Mouse (Mus musculus) right cerebral cortex, postnatal 14 days (tissue): ENCODE measurements around the gene Gas2l2.

Source experiments
- DNase-seq: peaks from one replicate; pipeline ENCODE4 v3.0.0; 2022

Gas2l2 gene

DNA sequence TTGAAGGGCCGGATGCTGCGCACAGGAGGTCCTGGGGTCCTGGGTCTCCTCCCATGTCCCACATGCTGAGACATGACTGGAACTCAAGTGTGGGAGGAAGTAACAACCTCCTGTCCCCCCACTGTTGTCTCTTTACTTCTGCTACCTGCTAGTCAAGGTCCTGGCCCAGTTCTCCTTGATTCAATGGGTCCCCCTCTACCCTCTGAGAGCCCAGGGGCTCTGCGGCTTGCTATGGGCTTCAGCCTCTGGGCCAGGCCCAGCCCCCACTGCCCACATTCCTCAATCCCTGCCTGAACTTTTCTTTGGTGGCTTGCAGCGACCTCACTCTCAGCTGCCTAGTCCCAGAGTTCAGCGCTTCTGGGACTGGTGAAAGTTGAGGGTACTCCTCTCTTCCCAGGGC lies at the start of gene Gas2l2:
TSS of gene Gas2l2 (minus strand) at position 101 of the 400 bp plus-strand sequence.
- DNase-seq, result no peak

DNA sequence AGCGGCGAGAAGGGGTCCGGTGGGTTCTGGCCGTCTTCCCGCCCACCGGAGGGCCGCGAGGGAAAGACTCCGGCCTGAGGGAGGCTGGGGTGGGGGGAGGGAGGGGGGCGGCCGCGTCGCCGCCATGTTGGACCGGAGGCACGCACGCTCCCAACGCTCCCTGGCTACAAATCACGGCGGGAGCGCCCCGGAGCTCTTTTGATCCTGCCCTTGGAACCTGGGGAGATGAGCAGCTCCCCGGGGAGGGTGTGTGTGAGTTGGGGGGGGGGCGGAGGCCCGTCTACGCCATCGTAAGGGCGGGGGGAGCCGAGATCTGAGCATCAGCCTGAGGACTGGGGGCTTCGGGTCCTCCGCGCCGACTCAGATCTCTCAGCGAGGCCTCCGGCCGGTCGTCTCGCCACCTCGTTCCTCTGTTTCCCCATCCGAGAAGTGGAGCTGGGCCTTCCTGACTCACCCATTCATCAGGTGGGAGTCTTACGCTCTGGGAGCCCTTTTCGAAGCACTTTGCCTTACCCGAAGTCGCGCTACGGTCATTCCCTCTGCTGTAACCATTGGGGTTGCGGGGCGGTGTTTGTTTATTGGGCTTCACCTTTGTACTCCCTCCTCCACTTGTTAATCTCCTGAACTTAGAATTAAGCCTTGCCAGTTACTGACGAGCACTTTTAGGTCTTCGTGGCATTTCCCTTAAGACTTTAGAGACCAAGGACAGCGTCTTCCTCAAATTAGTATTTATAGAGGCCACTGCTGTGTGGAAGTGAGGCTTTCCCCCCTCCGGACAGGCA lies 44.2 kb upstream of the Gas2l2 start:
- no peak for DNase-seq

DNA sequence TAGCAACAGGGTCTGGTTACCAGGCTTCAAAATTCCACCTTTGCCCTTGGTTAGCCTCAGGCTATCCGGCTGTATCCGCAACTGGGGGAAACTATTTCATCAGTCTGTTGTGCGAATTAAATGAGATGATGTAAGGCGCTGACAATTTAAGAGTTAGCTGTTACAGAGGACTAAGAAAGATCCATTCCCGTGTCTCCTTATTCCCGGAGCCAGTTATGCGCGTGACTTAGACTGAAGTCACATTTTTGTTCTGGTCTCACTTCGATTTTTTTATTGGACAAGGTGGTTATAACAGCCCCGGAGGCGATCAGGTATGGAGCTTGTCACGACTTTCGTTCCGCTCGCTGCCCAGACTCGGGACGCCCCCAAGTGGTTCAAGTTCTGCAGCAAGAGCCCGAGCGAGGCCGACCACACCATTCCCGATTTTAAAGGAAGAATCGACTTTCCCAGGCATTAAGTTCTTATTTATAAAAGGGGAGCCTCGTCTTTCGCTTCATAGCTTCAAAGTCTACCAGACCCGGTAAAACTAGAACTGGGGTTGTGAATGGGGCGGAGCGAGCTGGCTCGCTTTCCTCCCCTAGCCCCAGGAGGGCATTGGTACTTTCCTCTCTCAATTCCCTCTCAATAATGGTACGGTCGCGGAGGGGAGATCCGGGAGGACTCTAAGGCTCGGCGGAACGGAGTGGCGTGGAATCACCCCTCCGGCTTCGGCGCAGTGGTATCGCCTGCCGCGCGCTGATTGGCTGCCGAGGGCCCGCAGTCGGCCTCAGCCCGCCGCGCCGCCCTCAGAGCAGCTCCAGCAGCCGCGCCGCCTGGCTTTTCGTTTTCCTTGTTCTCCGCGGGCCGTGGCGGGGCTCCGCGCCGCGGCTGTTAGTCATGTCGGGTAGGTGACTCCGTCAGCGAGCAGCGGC lies 43.3 kb upstream of the Gas2l2 start, which contains the start of gene Taf15:
TSS of gene Taf15 (plus strand) at position 763 of the 911 bp plus-strand sequence.
- DNase-seq, result peak; percentile 99

DNA sequence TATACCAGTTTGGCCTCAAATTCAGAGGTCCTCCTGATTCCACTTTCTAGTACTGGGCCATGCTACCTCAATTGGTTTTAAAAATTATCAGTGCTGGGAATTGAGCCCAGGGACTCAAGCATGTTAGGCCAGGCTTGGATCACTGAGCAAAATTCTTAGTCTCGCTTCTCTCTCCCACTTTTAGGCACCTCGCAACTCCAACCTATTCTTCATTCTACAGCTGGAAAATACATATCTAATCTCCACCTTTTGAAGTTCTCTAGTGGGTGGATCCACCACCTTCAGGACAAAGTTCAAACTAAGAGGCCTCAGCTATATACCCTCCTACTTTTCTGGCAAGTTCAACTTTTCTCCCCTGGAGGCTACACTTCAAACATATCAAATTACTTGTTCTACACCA lies 42.5 kb upstream of the Gas2l2 start:
- DNase-seq, result no peak

DNA sequence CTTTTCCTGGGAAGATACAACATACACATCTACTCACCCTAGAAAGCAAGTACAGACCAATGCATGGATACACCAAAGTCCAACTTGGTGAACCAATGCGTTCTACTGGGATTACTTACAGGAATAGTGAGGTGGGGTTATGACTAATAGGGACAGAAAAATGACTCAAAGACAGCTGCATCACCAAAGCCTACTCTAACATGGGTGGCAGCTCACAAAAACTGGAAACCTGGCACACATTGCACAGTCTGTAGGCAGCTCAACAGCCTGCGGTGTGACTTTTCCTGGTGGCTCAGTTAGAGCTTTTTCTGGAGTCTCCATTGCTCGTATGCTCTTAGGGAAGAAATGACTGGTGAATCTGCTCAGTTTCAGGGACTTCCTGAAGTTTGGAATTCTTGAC lies 39.5 kb upstream of the Gas2l2 start:
- DNase-seq, result no peak

DNA sequence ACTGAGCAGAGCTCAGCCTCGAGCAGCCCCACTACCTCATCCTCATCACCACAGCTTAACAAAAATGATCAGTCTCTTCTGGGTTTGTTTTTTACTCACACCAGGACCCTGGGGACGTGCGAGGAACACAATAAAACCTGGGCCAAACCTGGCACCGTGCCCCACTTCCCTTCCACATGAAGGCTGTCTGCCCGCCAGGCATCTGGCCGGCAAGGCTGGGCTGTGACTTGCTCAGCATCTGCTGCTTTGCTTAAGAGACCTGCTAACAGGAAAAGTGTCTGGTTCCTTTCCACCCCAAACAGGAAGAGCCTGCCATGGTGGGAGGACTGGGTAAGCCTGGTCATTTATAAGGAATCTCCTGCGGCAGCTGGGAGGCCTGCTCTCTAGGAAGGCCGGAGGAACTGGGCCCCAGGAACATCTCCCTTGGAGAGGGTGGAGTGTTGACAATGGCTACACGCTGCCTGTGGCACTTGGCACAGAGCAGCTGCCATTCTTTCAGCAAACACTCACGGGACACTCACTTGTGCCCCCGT lies 37.9 kb upstream of the Gas2l2 start:
- DNase-seq, result peak; percentile 70

DNA sequence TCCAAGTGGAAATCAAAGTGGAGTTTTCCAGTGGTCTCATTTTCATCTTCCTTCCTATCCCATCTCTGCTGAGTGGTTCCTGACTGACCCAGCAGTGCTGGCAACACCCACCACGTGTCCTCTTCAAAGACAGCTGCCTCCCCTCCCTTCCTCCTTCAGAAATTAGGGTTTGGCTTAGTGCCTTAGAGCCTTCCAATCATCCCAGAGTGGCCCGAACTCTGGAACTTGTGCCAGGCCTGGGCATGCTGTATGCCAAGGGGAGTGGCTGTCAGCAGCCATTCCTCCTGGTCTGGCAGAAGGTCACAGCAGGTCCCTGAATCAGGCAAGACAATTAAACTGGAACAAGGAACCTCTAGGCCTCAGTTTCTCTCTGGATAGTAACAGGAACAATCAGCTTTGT lies 36.7 kb upstream of the Gas2l2 start:
- DNase-seq, result no peak

DNA sequence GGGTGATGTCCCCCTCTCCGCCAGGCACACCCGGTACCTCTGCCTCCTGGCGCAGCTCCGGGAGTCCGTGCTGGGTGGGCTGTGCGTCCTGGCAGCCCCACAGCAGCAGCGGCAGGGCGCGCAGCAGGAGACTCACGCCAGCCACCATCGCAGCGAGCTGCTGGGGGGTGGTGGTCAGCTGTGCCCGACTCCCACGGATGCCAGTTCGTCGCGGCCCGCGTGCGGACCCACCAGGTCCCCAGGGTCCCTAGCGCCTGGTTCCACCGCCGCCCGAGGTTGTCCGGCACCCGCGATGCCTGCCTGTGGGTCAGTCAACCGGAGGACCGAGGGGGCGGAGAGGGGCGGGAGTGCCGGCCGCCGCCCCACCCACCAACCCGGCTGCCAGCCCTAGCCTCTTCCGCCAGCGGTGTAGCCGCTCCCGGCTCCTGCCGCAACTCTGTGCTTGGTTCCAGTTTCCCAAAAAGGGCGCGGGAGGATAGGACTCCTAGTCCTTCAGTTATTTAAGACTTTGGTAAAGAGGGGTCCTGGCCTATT lies 33.5 kb upstream of the Gas2l2 start, which contains the start of gene Mmp28:
TSS of gene Mmp28 (minus strand) at position 361 of the 534 bp plus-strand sequence.
- DNase-seq, result peak; percentile 44

DNA sequence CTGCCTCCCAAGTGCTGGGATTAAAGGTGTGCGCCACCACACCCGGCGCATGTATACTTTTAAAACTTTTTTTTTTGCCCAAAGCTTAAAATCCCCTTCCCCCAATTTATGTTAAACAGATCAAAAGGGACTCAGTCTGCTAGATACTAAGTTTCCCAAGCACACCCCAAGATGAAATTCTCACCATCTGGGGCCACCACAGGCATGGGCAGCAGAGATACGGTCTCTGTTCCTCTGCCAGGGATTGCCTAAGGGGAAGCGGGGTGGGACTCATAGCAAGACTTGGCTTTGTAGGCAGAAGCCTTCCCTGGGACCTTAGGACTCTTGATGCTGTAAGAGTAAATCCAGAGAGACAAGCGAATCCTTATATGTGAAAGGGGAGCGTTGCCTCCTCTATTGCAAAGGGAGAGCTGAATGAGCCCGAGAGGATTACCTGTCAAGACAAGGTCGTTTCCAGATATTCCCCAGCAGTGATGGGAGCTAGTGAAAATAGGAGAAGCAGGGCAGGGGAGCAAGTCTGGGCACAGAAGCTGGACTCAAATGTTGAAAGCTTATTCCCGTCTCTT lies 32.3 kb upstream of the Gas2l2 start:
- DNase-seq, result no peak

DNA sequence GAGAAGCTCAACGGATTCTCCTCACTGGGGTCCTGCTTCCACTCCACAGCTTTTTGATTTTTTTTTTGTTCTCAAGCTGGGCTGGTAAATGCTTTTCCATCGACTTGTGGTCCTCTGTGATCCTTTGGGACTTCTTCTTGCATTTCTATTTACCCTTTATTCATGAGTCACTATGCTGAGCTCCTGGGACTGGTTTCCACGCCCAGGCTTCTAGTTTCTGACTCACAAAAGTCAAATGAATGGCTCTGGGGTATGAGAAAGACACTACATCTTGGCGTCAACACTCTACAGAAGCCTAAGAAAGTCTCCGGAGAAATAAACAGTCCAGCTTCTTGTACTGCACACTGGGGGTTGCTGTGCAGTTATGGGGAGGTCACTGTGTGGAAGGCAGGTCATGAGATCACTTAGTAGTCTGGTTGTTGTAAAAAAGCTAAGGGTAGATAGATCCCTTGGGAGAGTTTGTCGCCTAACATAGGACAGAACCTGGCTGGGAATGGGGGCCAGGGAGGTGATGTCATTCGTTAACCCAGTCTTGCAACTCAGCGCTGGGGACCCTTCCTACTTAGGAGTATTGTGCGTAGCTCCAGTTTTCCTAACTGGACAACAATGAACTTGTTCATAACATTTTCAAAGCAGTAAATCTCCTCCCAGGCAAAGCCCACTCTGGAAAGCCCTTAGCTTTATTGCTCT lies 28.8 kb upstream of the Gas2l2 start:
- DNase-seq, result no peak

DNA sequence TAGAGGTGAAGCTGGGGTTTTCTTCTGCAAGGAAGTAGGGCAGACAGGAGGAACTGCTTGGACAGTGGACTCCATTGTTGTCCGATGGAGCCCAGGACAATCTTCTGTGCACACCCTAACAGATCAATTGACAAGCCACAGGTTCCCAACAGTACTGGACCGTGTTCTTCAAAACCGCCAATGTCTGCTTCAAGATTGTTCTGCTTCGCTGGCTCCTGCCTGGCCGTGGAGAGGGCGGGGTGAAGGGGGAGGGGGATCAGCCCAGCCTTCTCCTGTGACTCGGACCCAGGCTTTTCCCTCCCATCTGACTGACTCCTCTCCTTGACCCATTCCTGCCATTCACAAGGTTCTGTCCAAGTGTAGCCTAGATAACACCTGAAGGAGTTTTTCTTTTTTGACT lies 28.0 kb upstream of the Gas2l2 start:
- no peak for DNase-seq

DNA sequence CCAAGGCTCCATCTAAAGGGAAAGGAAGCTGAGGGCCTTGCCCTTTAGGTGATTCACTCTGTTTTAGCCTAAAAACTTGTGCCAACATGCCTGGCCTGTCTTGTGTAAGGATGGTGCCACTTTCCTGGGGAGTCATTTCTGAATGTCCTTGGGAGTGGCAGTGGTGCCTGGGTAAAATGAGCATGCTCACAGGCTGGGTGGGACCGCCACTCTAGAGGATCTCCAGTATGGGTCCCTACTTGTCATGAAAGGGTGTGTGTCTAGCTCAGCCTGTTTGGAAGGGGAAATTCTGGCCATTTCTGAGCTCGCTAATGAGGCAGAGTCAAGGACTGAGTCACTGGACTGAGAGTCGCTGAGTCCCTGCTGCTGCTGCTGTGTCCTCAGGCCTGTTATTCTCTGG lies 26.4 kb upstream of the Gas2l2 start:
- no peak for DNase-seq

DNA sequence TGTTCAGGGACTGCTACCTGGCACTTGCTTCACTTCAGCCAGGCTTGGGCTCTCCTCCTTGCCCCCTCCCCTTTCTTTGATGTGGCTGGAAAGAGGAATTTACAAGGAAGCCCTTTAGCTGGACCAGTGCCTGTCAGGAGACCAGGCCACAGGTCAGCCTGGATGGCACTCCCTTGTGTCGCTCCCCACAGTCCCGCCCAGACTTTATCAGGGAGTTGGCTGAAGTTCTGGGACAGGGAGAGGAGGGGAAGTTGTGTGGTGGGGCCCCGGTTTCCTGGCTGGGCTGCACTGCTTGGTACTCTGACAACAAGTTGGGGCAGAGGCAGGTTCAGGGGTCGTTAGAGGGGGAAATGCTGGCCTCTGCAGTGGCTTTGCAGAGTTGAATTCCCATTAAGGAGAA lies 25.3 kb upstream of the Gas2l2 start:
- DNase-seq, result no peak

DNA sequence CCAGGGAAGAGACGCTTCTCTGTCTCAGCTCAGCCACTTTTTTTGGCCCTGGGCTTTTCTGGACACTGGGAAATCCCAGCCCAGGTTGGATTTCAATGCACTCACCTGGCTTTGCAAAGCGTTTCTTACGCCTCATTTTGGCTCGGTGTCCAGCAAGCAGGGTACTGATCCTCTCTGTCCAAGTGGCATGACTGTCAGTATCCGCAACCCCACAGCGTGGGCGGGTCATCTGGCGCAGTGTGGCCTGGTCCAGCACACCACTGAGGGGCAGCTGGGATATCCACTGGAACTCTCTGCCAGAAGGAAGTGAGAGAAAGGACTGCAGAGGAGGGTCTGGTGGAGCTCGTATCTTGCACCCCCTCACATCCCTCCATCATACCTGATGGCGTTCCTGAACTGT lies 22.0 kb upstream of the Gas2l2 start:
- DNase-seq, result no peak

DNA sequence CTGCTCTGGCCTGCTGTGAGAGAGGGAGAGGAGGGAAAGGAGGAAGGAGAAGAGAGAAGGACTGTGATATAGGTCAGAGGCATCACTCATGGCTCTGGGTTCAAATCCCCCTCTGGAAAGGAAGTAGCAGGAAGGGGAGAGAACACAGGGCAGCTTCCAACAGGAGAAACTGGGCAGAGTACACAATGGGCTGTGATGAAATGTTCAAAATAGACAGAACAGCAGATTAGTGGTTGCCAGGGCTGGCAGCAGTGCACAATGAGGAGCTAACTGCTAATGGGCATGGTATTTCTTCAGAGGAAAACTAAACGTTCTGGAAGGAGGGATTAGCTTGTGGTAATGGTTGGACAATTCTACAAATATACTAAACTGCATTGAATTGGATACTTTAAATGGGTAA lies 21.3 kb upstream of the Gas2l2 start:
- no peak for DNase-seq

DNA sequence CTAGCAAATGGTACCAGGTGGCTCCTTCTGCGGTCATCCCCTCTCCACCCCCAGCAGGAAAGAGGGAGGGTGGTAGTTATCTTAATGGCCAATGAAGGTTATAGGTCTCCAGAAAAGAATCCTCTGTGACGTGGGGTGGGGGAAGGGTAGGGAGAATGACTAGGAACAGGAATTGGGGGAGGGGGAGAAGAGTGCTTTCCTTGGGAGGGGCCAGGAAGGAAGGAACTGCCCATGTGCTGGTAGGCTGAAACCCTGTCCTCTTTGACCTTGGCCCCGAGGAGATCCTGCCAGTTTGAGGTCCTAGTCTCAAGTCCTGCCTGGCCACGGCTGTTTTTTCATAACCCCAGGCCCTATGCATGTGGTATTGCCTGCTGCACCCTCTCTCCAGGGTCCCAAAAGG lies 20.0 kb upstream of the Gas2l2 start:
- no peak for DNase-seq

DNA sequence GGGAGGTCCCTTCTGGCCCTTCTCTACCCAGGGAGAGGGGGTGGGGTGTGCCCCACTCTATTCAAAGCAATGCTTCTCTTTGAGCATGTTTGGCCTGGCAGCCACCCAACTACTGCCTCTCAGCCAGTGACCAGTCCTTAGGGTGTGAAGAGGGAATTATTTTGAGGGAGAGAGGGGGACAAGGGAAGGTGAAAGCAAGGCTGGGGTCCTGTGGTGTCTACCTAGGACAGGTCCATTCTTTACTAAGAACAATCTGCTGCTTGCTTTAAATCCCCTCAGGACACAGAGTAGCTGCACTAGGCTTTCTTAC lies 19.6 kb upstream of the Gas2l2 start:
- peak; percentile 30 for DNase-seq

DNA sequence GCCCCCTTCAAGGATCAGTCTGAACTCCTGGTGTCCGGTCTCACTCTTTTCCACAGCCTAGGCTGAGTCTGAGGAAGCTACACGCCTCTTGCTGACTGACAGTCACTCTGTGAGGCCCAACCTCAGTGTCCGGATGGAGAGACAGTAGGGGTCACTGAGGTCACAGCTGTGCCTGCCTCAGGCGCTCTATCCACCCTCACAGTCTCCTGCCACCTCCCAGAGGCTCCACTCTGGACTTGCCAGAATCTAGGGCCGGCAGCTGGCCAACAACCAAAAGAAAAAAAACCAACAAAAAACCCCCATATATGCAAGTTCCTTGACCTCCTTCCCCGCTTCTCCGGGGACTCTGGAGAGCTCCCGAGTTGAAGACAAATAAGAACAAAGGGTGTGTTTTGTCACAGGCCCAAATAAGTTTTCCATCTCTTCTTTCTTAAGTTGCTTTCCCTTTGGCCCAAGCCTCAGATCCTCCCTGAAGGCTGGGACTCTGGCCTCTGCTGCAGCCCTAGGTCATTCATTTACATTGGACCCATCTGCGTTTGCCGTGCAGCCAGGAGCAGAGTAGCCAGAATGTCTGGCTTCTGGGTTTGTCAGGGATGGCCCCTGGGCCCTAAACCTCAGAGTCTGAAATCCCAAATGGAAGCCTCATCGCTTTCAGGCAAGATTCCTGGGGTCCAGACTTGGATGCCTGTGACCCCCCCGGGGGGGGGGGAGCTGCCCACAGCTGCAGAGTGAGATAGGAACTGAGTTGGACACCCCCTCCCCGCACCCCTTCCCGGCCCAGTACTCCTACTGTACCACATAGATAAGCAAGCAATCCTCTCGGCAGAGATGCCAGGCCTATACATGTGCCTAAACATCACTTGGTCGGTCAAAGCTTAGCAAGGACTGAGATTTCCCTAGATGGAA lies 19.0 kb upstream of the Gas2l2 start:
- DNase-seq, result no peak

DNA sequence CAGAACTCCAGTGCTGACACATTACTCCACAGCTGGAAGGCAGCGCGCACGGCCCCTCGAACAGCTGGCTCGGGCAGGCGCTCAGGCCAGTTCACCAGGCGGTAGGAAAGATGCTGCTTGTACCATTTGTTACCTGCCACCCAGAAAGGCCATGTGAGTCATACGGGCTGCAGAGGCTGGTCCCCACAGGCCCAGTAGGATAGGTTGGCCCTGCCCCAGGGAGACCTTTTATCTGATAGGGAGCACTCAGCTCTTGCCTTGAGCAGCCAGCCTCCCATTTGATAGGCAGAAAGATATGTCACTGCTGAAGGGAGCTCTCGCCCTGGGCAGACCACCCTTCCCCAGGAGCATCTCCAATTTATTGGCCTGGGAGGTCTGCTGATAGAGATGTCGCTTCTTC lies 18.4 kb upstream of the Gas2l2 start:
- no peak for DNase-seq

DNA sequence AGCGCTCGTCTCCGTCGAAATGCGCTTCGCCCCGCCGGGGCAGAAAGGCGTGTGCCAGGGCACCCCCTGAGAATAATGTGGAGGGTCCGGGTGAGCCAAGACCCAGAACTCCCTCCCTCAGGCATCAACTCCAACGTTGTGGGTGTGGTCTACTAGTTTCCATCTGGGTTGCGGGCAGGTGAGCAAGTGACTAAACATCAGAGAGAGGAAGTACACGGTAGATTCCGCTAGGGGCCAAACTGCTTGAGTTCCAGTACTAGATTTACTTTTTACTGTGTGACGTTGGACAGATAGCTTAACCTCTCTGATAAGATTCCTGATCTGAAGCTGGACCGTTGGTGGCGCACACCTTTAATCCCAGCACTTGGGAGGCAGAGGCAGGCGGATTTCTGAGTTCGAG lies 15.7 kb upstream of the Gas2l2 start:
- no peak for DNase-seq

DNA sequence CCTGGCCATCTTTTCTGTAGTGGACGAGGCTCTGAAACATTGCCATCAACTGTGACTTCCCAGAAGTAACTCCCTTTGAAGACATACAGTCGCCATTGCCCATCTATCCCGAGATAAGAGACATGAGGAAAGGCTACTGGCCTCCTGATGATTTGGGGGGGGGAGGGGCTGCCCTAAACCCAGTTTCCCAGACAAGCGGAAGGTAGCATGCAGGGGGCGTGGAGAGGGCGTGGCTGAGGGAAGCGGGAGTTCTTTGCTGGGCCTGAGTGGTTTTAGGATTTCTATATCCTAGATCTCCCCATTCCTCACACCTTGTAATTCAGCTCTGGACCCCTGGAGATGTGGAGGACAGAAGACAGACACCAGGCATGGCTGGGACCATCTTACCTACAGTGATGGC lies 14.6 kb upstream of the Gas2l2 start:
- DNase-seq, result no peak
